In the genomic region with DNA sequence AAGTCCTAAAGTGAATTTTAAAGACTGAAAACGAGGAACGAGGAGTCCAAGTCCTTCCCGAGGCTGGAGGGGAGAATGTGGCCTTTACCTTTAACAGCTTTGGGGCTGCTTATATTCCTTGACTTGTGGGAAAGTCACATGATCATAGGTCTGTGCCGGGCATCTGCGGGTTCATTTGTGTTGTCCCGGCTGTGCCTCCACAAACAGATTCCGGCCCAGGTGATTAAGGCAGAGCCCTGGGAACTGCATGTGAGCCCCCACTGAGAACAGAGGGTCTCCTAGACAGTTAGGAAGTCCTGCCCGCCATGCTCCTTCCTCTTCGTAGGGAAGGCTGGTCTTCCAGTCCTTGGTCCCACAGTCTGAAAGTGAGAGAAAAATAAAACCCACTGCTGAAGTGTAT, we compare ENCODE assay signal across 10 mouse cellular contexts.
DNase-seq lines count a peak whose midpoint lies in the region; ATAC-seq lines count a peak whose summit lies in the region.
"Had no signal": no experiment of that assay in that cellular context is flagged by ENCODE, and none has a peak within 500 bp of the region (broad histone marks: within the 10 kb centered on the region; RNA-seq: fewer than 3 reads in every experiment).

No protein-coding gene starts in this region.

- H3K4me1 ChIP-seq in hindbrain, embryonic 12.5 days, result peaks cover 35% of the 10 kb centered on the region
- H3K4me1 ChIP-seq in midbrain, embryonic 11.5 days (ENCODE audit: control insufficient read depth, insufficient read depth, low read length), result peaks cover 23% of the 10 kb centered on the region
- H3K4me1 ChIP-seq: liver, embryonic 15.5 days had no signal

- H3K9ac ChIP-seq in hindbrain, embryonic 12.5 days, result no peak overlapping the region
- H3K9ac ChIP-seq in midbrain, embryonic 11.5 days (ENCODE audit: low read length), result peak overlapping the region; percentile 22; the same call in 1 of the 2 replicates
- H3K9ac ChIP-seq: liver, embryonic 15.5 days had no signal

- ATAC-seq in hindbrain, embryonic 12.5 days (ENCODE audit: low FRiP score), result no peak
- no peak for ATAC-seq in midbrain, embryonic 11.5 days (ENCODE audit: low FRiP score)

- no peak overlapping the region for H3K4me3 ChIP-seq in hindbrain, embryonic 12.5 days
- H3K4me3 ChIP-seq in midbrain, embryonic 11.5 days (ENCODE audit: low read depth, low read length), result no peak overlapping the region
- H3K4me3 ChIP-seq: left cerebral cortex, adult 2 months; liver, embryonic 15.5 days had no signal

- H3K4me2 ChIP-seq in hindbrain, embryonic 12.5 days (replicated peaks), result peak overlapping the region; percentile 28
- H3K4me2 ChIP-seq in midbrain, embryonic 11.5 days, result no peak overlapping the region
- H3K4me2 ChIP-seq: liver, embryonic 15.5 days had no signal

- no peaks in the 10 kb centered on the region for H3K9me3 ChIP-seq in hindbrain, embryonic 12.5 days (replicated peaks)
- H3K9me3 ChIP-seq in midbrain, embryonic 11.5 days (ENCODE audit: control insufficient read depth, low read length), result no peaks in the 10 kb centered on the region
- H3K9me3 ChIP-seq: liver, embryonic 15.5 days had no signal

- H3K27ac ChIP-seq in hindbrain, embryonic 12.5 days, result peak overlapping the region; percentile 86
- H3K27ac ChIP-seq in midbrain, embryonic 11.5 days (ENCODE audit: low read depth, low read length), result no peak overlapping the region; the same call in 1 of the 2 replicates
- H3K27ac ChIP-seq: left cerebral cortex, adult 2 months; liver, embryonic 15.5 days; macrophage had no signal

- WGBS in hindbrain, embryonic 12.5 days, result 20% methylated on average over 9 of the region's 9 CpGs
- WGBS in midbrain, embryonic 11.5 days, result 33% methylated on average over 9 of the region's 9 CpGs

- H3K36me3 ChIP-seq in hindbrain, embryonic 12.5 days, result no peaks in the 10 kb centered on the region
- H3K36me3 ChIP-seq in midbrain, embryonic 11.5 days (ENCODE audit: control insufficient read depth, insufficient read depth, low read length), result no peaks in the 10 kb centered on the region
- H3K36me3 ChIP-seq: liver, embryonic 15.5 days had no signal

- peak; percentile 28 for DNase-seq in testis, postnatal 10 days (ENCODE audit: low spot score)
- DNase-seq in testis, postnatal 14 days (ENCODE audit: low spot score), result no peak
- no peak for DNase-seq in midbrain, embryonic 11.5 days (ENCODE audit: low spot score, missing footprints)
- no peak for DNase-seq in lung, postnatal 25 days (ENCODE audit: low spot score)
- DNase-seq in adrenal gland, postnatal 36 days, result no peak
- no peak for DNase-seq in adrenal gland, postnatal 14 days

- H3K27me3 ChIP-seq in hindbrain, embryonic 12.5 days, result peaks cover 25% of the 10 kb centered on the region
- no peaks in the 10 kb centered on the region for H3K27me3 ChIP-seq in midbrain, embryonic 11.5 days (ENCODE audit: control insufficient read depth, insufficient read depth, low read length)
